Mouse (Mus musculus) forebrain, embryonic 11.5 days (tissue): ENCODE results near the gene Gm42878. TPM values are rescaled to one million over a fixed set of nuclear protein-coding genes. Genes with fewer than 3 reads are reported as not detected.

Experiments used
- ATAC-seq: fragments of 200-750 bp; cut with Nextera tagmentation; replicated peaks from 2 replicates; pipeline ENCODE4 v1.8.0; 2017; ENCODE audit warnings: moderate TSS enrichment; ENCODE audit not compliant: low FRiP score
- DNase-seq: peaks from one replicate; pipeline ENCODE4 v3.0.0-alpha.2; 2017; ENCODE audit warnings: low spot score
- H3K27ac ChIP-seq: fragments of 300-500 bp; sonication (generic); 2 replicates; pipeline ENCODE4 v1.5.1; 2014; ENCODE audit warnings: low read depth, low read length
- H3K27me3 ChIP-seq: fragments of 300-500 bp; sonication (generic); 2 replicates; pipeline ENCODE4 v1.6.1; 2014; ENCODE audit warnings: mild to moderate bottlenecking, low read length, mixed read lengths; ENCODE audit not compliant: control insufficient read depth, insufficient read depth
- H3K36me3 ChIP-seq: fragments of 300-500 bp; sonication (generic); 2 replicates; pipeline ENCODE4 v1.6.1; 2014; ENCODE audit warnings: mild to moderate bottlenecking, low read length, moderate library complexity, mixed read lengths; ENCODE audit not compliant: control insufficient read depth, insufficient read depth
- H3K4me1 ChIP-seq: fragments of 300-500 bp; sonication (generic); replicated peaks from 2 replicates; pipeline ENCODE4 v1.6.1; 2014; ENCODE audit warnings: low read length, mixed read lengths; ENCODE audit not compliant: control insufficient read depth, insufficient read depth
- H3K4me2 ChIP-seq: fragments of 300-500 bp; sonication (generic); 2 replicates; pipeline ENCODE4 v1.6.1; 2014; ENCODE audit warnings: low read depth, mild to moderate bottlenecking, low read length, moderate library complexity, mixed read lengths; ENCODE audit not compliant: severe bottlenecking
- H3K4me3 ChIP-seq: fragments of 300-500 bp; sonication (generic); 2 replicates; pipeline ENCODE4 v1.5.1; 2014; ENCODE audit warnings: low read depth, low read length
- H3K9ac ChIP-seq: fragments of 300-500 bp; sonication (generic); 2 replicates; pipeline ENCODE4 v1.6.1; 2014; ENCODE audit warnings: low read length
- H3K9me3 ChIP-seq: fragments of 300-500 bp; sonication (generic); 2 replicates; pipeline ENCODE4 v1.6.1; 2016; ENCODE audit warnings: low read length, mixed read lengths; ENCODE audit not compliant: control insufficient read depth
- WGBS: fragments of 180-500 bp; shearing (Covaris S2); extraction: QIAGEN DNeasy Blood & Tissue Kit; methylation state at CpG from one replicate; pipeline ENCODE4 v1.1.7; 2014; 5-methylcytosine and 5-hydroxymethylcytosine counted together
- polyA plus RNA-seq: library from polyadenylated mRNA; unstranded; fragments of >200 nt; fragmentation: Nextera tagmentation; extraction: Ambion mirVana; gene quantifications from 2 replicates; pipeline ENCODE4 v1.2.1, GENCODE M21; 2014

Gm42878 gene
- polyA plus RNA-seq, 1 experiment from 2014 or later: not detected

DNA sequence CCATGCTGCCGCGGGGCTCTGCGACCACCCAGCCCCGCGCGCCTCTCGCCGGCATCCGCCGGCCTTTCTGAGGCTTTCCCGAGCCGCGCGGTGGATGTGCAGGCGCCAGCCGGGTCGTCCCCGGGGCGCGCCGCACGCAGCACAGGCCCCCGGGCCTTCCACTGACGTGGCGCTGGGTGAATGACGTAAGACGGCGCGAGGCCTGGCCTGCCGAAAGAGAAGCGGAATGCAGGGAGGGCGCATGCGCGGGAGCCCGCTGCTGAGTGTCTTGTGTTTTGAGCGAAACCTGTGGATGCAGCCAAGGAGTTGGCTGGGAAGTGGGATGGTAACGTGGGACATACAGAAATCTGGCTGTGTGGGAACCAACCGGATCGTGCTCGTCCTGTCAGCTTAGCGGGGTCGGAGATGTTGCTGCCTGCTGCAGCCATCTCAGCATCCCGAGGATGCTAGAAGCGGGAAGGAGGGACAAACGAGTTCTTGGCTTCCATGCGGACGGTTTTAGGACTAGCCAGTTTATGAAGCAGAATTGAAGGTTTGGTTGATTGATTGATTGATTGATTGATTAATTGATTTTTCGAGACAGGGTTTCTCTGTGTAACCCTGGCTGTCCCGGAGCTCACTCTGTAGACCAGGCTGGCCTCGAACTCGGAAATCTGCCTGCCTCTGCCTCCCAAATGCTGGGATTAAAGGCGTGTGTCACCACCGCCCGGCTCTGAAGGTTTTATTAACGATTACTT, 679 bp upstream of the Gm42878 start, which contains the start of gene Mapkapk5:
Mapkapk5 (minus strand) TSS at position 113 of the 737 bp plus-strand sequence.
- no peaks in the 10 kb centered on the region for H3K27me3 ChIP-seq
- DNase-seq (peak; percentile 98), ATAC-seq (peak; percentile 94)
- peaks cover 8% of the 10 kb centered on the region; the same call in 1 of the 2 replicates for H3K4me1 ChIP-seq
- no peaks in the 10 kb centered on the region for H3K9me3 ChIP-seq
- 3% methylated on average over 55 of the region's 55 CpGs for WGBS
- peak within 1 kb of the TSS; percentile 81 for H3K4me2 ChIP-seq
- peak within 1 kb of the TSS; percentile 92 for H3K27ac ChIP-seq
- peak within 1 kb of the TSS; percentile 100 for H3K4me3 ChIP-seq
- peak within 1 kb of the TSS; percentile 98 for H3K9ac ChIP-seq
- H3K36me3 ChIP-seq: no peaks in the 10 kb centered on the region

DNA sequence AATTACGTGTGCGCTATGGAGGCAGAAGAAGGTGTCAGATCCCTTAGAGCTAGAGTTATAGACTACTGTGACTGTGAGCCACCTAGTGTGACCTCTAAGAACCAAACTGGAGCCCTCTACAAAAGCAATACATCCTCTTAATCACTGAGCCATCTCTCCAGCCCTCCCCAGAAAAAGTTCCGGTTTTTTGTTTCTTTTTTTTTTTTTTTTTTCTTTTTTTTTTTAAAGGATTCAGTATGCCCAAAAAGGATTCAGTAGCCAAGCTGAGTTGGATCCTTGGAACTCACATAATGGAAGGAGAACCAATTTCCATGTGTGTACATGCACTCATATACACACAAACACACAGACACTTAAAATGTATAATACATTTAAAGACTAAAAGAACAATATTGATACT, 1.9 kb downstream of the Gm42878 start:
- Histone ChIP-seq H3K4me1 (peaks cover 8% of the 10 kb centered on the region; the same call in 1 of the 2 replicates), H3K36me3 (no peaks in the 10 kb centered on the region), H3K4me3 (no peak overlapping the region), H3K9me3 (no peaks in the 10 kb centered on the region), H3K4me2 (no peak overlapping the region), H3K27me3 (no peaks in the 10 kb centered on the region), H3K27ac (no peak overlapping the region), H3K9ac (no peak overlapping the region)
- WGBS: 83% methylated on average over 3 of the region's 3 CpGs
- ATAC-seq (no peak), DNase-seq (no peak)

DNA sequence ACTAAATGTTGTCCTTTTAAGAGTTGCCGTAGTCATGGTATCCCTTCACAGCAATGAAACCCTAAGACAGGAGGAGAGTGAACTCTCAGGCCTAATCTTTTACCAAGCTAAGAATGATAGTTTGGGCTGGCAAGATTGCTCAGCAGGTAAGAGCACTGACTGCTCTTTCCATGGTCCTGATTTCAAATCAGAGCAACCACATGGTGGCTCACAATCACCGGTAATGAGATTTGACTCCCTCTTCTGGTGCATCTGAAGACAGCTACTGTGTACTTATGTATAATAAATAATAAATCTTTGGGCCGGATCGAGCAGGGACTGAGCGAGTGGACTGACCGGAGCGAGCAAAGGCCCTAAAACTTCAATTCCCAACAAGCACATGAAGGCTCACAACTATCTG, 4.0 kb downstream of the Gm42878 start:
- H3K36me3 ChIP-seq: no peaks in the 10 kb centered on the region
- no peak overlapping the region for H3K4me2 ChIP-seq
- H3K27ac ChIP-seq: no peak overlapping the region
- peaks cover 9% of the 10 kb centered on the region; the same call in 1 of the 2 replicates for H3K4me1 ChIP-seq
- ATAC-seq (no peak), DNase-seq (no peak)
- WGBS: 91% methylated on average over 7 of the region's 7 CpGs
- no peaks in the 10 kb centered on the region for H3K9me3 ChIP-seq
- no peak overlapping the region for H3K9ac ChIP-seq
- no peaks in the 10 kb centered on the region for H3K27me3 ChIP-seq
- no peak overlapping the region for H3K4me3 ChIP-seq

DNA sequence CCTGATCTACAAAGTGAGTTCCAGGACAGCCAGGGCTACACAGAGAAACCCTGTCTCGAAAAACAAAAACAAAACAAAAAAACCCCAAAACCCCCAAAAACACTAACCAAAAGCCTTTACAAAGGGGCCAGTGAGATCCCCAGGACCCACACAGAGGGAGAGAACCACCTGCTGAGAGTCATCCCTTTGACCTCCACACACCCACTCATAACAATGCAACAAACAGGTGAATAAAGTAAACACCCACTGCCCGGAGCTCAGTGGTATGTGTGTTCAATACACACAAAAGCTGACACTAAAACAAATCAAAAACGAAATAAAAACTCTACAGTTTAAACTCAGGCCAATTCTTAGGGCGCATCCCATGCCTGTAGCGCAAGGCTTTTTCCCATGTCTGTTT, 5.2 kb downstream of the Gm42878 start:
- no peak overlapping the region for H3K4me2 ChIP-seq
- H3K9me3 ChIP-seq: no peaks in the 10 kb centered on the region
- H3K4me1 ChIP-seq: peaks cover 9% of the 10 kb centered on the region; the same call in 1 of the 2 replicates
- no peak for DNase-seq
- ATAC-seq: no peak
- no peak overlapping the region for H3K9ac ChIP-seq
- no peaks in the 10 kb centered on the region for H3K27me3 ChIP-seq
- H3K36me3 ChIP-seq: peaks cover 4% of the 10 kb centered on the region; the same call in 1 of the 2 replicates
- 95% methylated on average over 5 of the region's 5 CpGs for WGBS
- H3K27ac ChIP-seq: no peak overlapping the region
- H3K4me3 ChIP-seq: no peak overlapping the region

DNA sequence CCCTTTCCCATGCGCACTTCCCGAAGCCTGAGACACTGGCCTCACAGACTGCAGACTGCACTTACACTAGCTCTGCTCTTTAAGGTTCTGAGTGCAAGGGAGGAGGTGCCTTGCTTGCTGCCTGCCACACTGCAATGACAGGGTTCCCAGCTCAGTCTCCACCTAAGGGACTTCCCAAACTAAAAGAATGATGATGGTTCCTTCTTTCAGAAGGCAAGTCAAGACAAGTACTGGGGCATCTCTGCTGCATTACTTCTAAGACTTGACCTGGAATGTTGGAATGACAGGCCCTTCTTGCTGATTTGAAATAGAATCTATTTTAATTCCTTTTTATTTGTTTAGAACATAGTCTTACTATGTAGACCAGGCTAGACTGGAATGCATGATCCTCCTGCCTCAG, 7.7 kb downstream of the Gm42878 start:
- Histone ChIP-seq H3K27me3 (no peaks in the 10 kb centered on the region), H3K9me3 (no peaks in the 10 kb centered on the region), H3K27ac (no peak overlapping the region), H3K36me3 (peaks cover 12% of the 10 kb centered on the region), H3K4me2 (no peak overlapping the region), H3K4me1 (0 out of 2 replicates have a peak, but pooled peaks cover 1% of the 10 kb centered on the region), H3K4me3 (no peak overlapping the region), H3K9ac (no peak overlapping the region)
- DNase-seq (no peak), ATAC-seq (no peak)
- 76% methylated on average over 2 of the region's 2 CpGs for WGBS

DNA sequence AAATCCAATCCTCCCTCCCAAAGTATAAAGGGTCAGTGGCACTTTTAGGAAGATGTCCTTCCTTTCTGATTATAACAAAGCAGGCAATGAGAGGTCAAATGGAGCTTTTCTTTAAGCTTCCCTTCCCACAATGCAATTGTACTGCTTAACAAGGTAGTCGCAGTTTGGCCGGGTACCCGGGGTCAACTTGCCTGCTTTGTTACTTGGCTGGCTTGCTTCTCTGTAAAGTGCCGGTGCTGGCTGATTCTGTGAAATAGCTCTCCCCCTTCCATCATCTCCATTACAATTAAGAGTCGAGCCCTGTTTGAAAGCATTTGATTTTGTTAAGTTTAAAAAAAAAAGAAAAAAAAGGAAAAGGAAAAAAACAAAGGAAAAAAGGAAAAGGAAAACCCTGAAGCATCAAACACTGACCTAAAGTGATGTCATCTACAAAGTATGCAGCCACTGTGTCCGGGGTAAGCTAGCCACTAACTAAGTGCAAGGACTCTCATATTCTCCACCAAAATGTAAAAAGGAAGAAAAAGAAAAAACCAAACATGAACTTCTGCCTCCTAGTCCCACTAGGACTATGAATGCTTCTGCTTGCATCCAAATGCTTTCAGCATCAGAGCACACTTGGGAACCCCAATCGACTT, 8.2 kb downstream of the Gm42878 start:
- Histone ChIP-seq H3K4me1 (0 out of 2 replicates have a peak, but pooled peaks cover 1% of the 10 kb centered on the region), H3K9me3 (no peaks in the 10 kb centered on the region), H3K9ac (no peak overlapping the region), H3K27ac (no peak overlapping the region), H3K4me2 (no peak overlapping the region), H3K4me3 (no peak overlapping the region), H3K27me3 (no peaks in the 10 kb centered on the region), H3K36me3 (peaks cover 15% of the 10 kb centered on the region)
- no peak for ATAC-seq
- 49% methylated on average over 7 of the region's 7 CpGs for WGBS
- no peak for DNase-seq

DNA sequence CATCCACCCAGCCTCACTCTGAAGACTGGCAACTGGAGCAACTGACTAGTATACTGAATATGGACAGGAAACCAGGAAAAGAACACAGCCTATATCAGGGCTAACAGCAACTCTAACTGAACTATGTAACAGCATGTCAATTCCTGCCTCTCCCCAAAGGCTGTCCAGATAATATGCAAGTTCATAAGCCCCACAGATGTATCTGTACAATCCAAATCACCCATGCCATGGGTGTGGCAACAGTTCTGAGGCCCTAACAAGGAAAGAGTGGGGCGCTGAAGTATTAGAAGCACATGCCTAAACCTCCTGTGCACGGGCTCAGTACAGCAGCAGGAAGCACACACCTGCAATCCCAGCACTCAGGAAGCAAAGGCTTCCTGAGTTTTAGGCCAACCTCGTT, 10.2 kb downstream of the Gm42878 start:
- WGBS: 93% methylated on average over 3 of the region's 3 CpGs
- H3K27ac ChIP-seq: no peak overlapping the region
- H3K9ac ChIP-seq: no peak overlapping the region
- no peaks in the 10 kb centered on the region for H3K27me3 ChIP-seq
- H3K4me1 ChIP-seq: 0 out of 2 replicates have a peak, but pooled peaks cover 1% of the 10 kb centered on the region
- no peak overlapping the region for H3K4me2 ChIP-seq
- no peak for DNase-seq
- H3K36me3 ChIP-seq: peaks cover 15% of the 10 kb centered on the region
- no peak for ATAC-seq
- H3K9me3 ChIP-seq: no peaks in the 10 kb centered on the region
- no peak overlapping the region for H3K4me3 ChIP-seq

DNA sequence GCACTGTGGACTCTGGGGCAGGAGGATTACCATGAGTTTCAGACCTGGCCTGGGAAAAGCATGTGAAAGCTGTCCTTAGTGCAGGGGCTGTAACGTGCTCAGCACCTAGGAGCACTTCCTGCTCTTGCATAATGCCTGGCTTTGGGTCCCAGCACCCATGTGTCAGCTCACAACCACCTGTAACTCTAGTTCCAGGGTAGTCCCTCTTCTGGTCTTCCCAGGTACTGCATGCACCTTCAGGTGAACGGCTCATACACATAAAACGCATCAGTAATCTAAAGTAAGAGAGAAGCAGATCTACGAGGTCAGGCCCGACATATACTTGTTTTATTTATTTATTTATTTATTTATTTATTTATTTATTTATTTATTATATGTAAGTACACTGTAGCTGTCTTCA, 10.8 kb downstream of the Gm42878 start:
- ATAC-seq: no peak
- peaks cover 15% of the 10 kb centered on the region for H3K36me3 ChIP-seq
- no peaks in the 10 kb centered on the region for H3K27me3 ChIP-seq
- no peak overlapping the region for H3K27ac ChIP-seq
- WGBS: 90% methylated on average over 5 of the region's 5 CpGs
- H3K9ac ChIP-seq: no peak overlapping the region
- no peaks in the 10 kb centered on the region for H3K9me3 ChIP-seq
- no peak for DNase-seq
- 0 out of 2 replicates have a peak, but pooled peaks cover 1% of the 10 kb centered on the region for H3K4me1 ChIP-seq
- no peak overlapping the region for H3K4me2 ChIP-seq
- no peak overlapping the region for H3K4me3 ChIP-seq
